Mouse (Mus musculus): ENCODE measurements around the gene Npb.

DNA sequence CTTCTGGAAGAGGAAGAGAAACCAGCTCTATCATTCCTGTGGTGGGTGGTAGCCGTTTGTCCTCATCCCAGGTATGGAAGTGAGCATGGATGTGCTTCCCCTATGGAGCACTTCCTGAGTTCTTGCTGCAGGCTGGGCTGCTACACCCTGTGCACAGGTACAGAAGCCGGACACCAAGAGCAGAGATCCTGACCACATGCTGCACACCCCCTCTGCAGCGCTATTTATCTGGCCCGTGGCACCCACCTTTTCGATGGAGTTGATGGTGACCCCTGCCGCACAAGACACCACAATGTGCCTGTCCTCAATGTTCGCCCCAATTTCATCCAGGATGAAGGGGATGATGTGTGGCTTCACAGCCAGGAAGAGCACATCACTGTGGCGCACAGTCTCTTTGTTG is 33.6 kb downstream of the Npb start:
- TF ChIP-seq POLR2A (IDR thresholded peaks at IDR 0.05; ENCODE audit: borderline replicate concordance, extremely low read depth, insufficient read depth, insufficient read length, poor library complexity, severe bottlenecking) = no peak
- TF ChIP-seq CTCF (IDR thresholded peaks at IDR 0.05; ENCODE audit: borderline replicate concordance, extremely low read depth, insufficient read depth, insufficient read length) = no peak

Data from brain, embryonic 14.5 days (tissue).